Mouse (Mus musculus) intestine, postnatal 0 days (tissue): ENCODE measurements around the gene Tmtc4. TPM values are rescaled to one million over a fixed set of nuclear protein-coding genes. Genes with fewer than 3 reads are reported as not detected.

ENCODE experiments used
- ATAC-seq: fragments of 200-750 bp; cut with Nextera tagmentation; 2 replicates; pipeline ENCODE4 v1.8.0; 2017; ENCODE audit warnings: mild to moderate bottlenecking, moderate TSS enrichment, moderate library complexity
- H3K27ac ChIP-seq: fragments of 300-500 bp; sonication (generic); 2 replicates; pipeline ENCODE4 v1.5.1; 2014; ENCODE audit warnings: mild to moderate bottlenecking, low read depth, low read length, moderate library complexity
- H3K27me3 ChIP-seq: fragments of 300-500 bp; sonication (generic); replicated peaks from 2 replicates; pipeline ENCODE4 v1.6.1; 2014; ENCODE audit warnings: low read length, mixed read lengths; ENCODE audit not compliant: control insufficient read depth, insufficient read depth
- H3K36me3 ChIP-seq: fragments of 300-500 bp; sonication (generic); 2 replicates; pipeline ENCODE4 v1.6.1; 2014; ENCODE audit warnings: mild to moderate bottlenecking, moderate library complexity; ENCODE audit not compliant: control insufficient read depth, insufficient read depth
- H3K4me1 ChIP-seq: fragments of 300-500 bp; sonication (generic); replicated peaks from 2 replicates; pipeline ENCODE4 v1.6.1; 2014; ENCODE audit warnings: antibody characterized with exemption, low read length, mixed read lengths; ENCODE audit not compliant: control insufficient read depth, insufficient read depth
- H3K4me2 ChIP-seq: fragments of 300-500 bp; sonication (generic); replicated peaks from 2 replicates; pipeline ENCODE4 v1.6.1; 2014; ENCODE audit warnings: low read depth, mild to moderate bottlenecking, moderate library complexity
- H3K4me3 ChIP-seq: fragments of 300-500 bp; sonication (generic); 2 replicates; pipeline ENCODE4 v1.5.1; 2014; ENCODE audit warnings: low read depth, low read length
- H3K9ac ChIP-seq: fragments of 300-500 bp; sonication (generic); 2 replicates; pipeline ENCODE4 v1.6.1; 2014; ENCODE audit warnings: mild to moderate bottlenecking, low read depth, low read length
- H3K9me3 ChIP-seq: fragments of 300-500 bp; sonication (generic); 2 replicates; pipeline ENCODE4 v1.6.1; 2016; ENCODE audit warnings: mixed run types; ENCODE audit not compliant: control insufficient read depth
- CTCF ChIP-seq: sonication (generic); IDR thresholded peaks from 2 replicates; pipeline ENCODE4 v1.5.1; 2016; ENCODE audit warnings: low read depth, mild to moderate bottlenecking, control low read depth, antibody characterized with exemption, moderate library complexity
- WGBS: fragments of 180-500 bp; shearing (Covaris S2); extraction: QIAGEN DNeasy Blood & Tissue Kit; methylation state at CpG from one replicate; pipeline ENCODE4 v1.1.7; 2014; 5-methylcytosine and 5-hydroxymethylcytosine counted together
- polyA plus RNA-seq: library from polyadenylated mRNA; unstranded; fragments of >200 nt; fragmentation: Nextera tagmentation; extraction: Ambion mirVana; gene quantifications from 2 replicates; pipeline ENCODE4 v1.2.1, GENCODE M21; 2015

Tmtc4 gene
- polyA plus RNA-seq, 1 experiment from 2014 or later = 7.4 TPM

DNA sequence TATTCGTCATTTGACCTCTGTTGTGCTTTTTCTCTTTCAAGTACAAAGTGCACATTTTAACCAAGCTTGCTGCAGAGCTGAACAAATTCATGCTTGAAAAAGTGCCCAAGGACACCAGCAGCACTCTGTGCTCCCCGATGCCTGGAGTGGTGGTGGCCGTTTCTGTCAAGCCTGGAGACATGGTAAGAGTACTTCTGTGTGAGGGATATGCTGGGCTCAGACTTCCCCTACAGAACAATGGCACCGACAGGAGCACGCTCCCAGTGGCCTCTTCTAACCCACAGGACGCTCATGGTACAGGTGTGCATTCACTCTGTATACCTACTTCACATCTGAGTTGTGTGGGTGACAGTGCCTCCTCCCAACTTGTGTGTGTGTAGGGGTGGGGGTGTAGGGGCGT is 107.1 kb downstream of the Tmtc4 start:
- ATAC-seq = no peak
- H3K9ac ChIP-seq = no peak overlapping the region
- WGBS = 75% methylated on average over 7 of the region's 7 CpGs
- no peaks in the 10 kb centered on the region for H3K4me1 ChIP-seq
- no peaks in the 10 kb centered on the region for H3K9me3 ChIP-seq
- H3K36me3 ChIP-seq = no peaks in the 10 kb centered on the region
- H3K4me3 ChIP-seq = no peak overlapping the region
- H3K27me3 ChIP-seq = no peaks in the 10 kb centered on the region
- no peak overlapping the region for H3K4me2 ChIP-seq
- H3K27ac ChIP-seq = no peak overlapping the region
- TF ChIP-seq CTCF = no peak

DNA sequence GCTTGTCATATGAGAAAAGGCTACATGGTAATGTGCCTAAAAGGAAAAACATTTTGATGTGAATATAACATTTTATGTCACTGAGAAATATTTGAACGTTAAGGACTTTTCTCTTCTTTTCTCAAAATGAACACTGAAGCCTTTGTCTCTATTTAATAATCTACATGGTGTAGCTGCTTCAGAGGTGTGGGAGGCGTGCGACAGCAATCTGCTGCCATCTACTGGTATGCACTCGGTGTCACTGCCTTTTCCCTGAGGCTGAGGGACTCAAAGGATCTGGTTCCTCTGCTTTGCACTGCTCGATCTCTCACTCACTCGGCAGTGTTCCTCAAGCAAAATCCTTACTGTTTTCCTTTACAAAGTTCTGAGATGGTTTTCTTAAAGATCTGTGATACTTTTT is 107.7 kb downstream of the Tmtc4 start:
- H3K36me3 ChIP-seq = no peaks in the 10 kb centered on the region
- no peak overlapping the region for H3K27ac ChIP-seq
- no peaks in the 10 kb centered on the region for H3K4me1 ChIP-seq
- peak; percentile 59; the same call in 1 of the 2 replicates for ATAC-seq
- H3K4me3 ChIP-seq = no peak overlapping the region
- no peaks in the 10 kb centered on the region for H3K27me3 ChIP-seq
- H3K4me2 ChIP-seq = no peak overlapping the region
- no peaks in the 10 kb centered on the region for H3K9me3 ChIP-seq
- H3K9ac ChIP-seq = no peak overlapping the region
- WGBS = 6% methylated on average over 6 of the region's 6 CpGs
- TF ChIP-seq CTCF = peak; percentile 99

GRCm38 (mm10) chr14:122875636-122876035 is 108.2 kb downstream of the Tmtc4 start:
- H3K27ac ChIP-seq = no peak overlapping the region
- WGBS = 75% methylated on average over 6 of the region's 6 CpGs
- no peak for ATAC-seq
- no peaks in the 10 kb centered on the region for H3K9me3 ChIP-seq
- no peaks in the 10 kb centered on the region for H3K36me3 ChIP-seq
- H3K9ac ChIP-seq = no peak overlapping the region
- no peak overlapping the region for H3K4me2 ChIP-seq
- H3K4me1 ChIP-seq = no peaks in the 10 kb centered on the region
- TF ChIP-seq CTCF = no peak
- H3K27me3 ChIP-seq = no peaks in the 10 kb centered on the region
- no peak overlapping the region for H3K4me3 ChIP-seq

- TF ChIP-seq CTCF = no peak
- Histone ChIP-seq H3K27me3 (no peaks in the 10 kb centered on the region), H3K27ac (no peak overlapping the region), H3K4me2 (no peak overlapping the region), H3K9ac (no peak overlapping the region), H3K9me3 (no peaks in the 10 kb centered on the region), H3K4me3 (no peak overlapping the region), H3K4me1 (no peaks in the 10 kb centered on the region), H3K36me3 (no peaks in the 10 kb centered on the region)
- no peak for ATAC-seq
- WGBS = 89% methylated on average over 8 of the region's 8 CpGs
These were observed 108.8 kb downstream of the Tmtc4 start for GRCm38 (mm10) chr14:122875056-122875455.

DNA sequence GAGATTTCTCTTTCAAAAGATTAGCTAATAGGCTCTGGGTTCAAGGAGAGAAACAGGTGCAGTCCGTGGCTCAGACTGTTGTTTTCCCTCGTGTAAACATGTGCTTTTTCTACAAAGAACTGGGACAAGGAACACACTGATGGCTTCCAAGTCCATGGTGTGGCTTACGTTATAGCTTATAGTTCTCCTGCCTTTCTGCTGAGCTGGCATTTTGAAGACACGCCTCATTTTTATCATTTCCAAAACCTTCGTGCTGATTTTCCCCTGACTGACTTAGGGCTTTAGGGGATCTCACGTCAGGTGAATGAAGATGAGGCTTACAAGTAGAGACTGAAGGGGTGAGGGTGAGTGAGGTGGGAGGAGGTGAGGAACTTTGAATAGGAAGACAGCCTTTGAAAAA is 111.2 kb downstream of the Tmtc4 start:
- H3K9ac ChIP-seq = no peak overlapping the region
- no peak overlapping the region for H3K4me3 ChIP-seq
- WGBS = 59% methylated on average over 6 of the region's 6 CpGs
- no peaks in the 10 kb centered on the region for H3K27me3 ChIP-seq
- no peak for ATAC-seq
- H3K9me3 ChIP-seq = no peaks in the 10 kb centered on the region
- no peak overlapping the region for H3K4me2 ChIP-seq
- no peak overlapping the region for H3K27ac ChIP-seq
- H3K4me1 ChIP-seq = 0 out of 2 replicates have a peak, but pooled peaks cover 2% of the 10 kb centered on the region
- H3K36me3 ChIP-seq = no peaks in the 10 kb centered on the region
- no peak for TF ChIP-seq CTCF

DNA sequence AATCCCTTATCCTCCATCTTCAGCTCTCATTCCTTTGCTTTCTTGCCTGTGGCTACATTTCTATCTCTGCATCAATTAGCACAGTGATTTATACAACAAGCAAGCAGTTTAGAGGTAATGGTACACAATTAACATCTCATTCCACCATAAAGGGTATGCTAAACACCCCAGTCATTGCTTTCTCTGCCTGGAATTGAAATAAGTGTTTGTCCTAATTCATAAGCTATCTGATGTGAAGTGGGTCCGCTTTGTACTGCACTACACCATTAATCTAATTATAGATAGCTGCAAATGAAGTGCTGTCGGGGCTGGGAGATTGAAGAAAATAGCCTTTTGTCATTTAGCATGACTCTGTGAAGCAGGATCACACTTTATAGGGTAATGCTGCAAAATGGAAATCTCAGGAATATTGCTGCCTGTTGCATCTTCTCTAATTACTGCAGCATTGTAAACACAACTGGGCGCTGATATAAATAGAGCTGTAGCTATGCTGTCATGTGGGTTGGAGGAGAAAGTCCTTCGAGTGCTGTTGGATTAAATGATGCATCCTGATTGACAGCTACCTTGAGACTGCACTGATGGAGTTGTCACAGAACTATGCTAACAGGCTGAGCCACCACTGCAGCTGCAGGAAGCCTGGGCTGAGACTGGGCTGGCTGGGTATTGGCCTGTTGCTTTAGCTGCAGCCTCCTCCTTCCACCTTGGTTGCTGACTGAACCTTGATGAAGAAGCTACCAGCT is 111.8 kb downstream of the Tmtc4 start:
- WGBS = 71% methylated on average over 4 of the region's 4 CpGs
- Histone ChIP-seq H3K36me3 (no peaks in the 10 kb centered on the region), H3K9ac (no peak overlapping the region), H3K4me1 (0 out of 2 replicates have a peak, but pooled peaks cover 2% of the 10 kb centered on the region), H3K9me3 (no peaks in the 10 kb centered on the region), H3K27ac (no peak overlapping the region), H3K27me3 (no peaks in the 10 kb centered on the region), H3K4me2 (no peak overlapping the region), H3K4me3 (no peak overlapping the region)
- ATAC-seq = no peak
- TF ChIP-seq CTCF = no peak

- no peaks in the 10 kb centered on the region for H3K9me3 ChIP-seq
- H3K4me3 ChIP-seq = no peak overlapping the region
- no peak for TF ChIP-seq CTCF
- no peak overlapping the region for H3K9ac ChIP-seq
- no peak for ATAC-seq
- 0 out of 2 replicates have a peak, but pooled peaks cover 2% of the 10 kb centered on the region for H3K4me1 ChIP-seq
- no peak overlapping the region for H3K27ac ChIP-seq
- H3K27me3 ChIP-seq = no peaks in the 10 kb centered on the region
- no peaks in the 10 kb centered on the region for H3K36me3 ChIP-seq
- H3K4me2 ChIP-seq = no peak overlapping the region
- 78% methylated on average over 6 of the region's 6 CpGs for WGBS
These were observed 114.0 kb downstream of the Tmtc4 start for GRCm38 (mm10) chr14:122869831-122870230.

Other genes starting within 250 kb of the Tmtc4 start
- 59.5 and 64.1 TPM in 2 replicates for gene Ggact, start 70.3 kb downstream of the Tmtc4 start, polyA plus RNA-seq